ENCODE assay signal across 10 mouse cellular contexts in the genomic region with DNA sequence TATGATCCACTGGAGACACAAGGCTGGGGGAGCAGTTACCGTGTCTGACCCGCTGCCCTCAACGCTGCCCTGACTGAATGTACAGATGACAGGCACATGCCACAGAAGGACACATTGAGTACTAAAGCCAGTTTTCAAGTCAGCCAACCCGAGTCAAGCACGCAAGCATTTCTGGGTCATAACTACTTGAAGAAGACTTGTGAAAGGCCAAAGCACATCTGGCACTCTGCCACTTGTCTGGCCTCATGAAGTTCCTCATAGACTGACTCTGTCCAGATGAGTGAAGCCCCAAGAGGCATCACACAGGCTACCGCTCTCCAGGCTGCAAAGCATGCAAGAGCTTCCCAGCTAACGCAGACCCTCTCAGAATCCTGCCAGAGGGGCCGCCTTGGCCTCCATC. TPM values are rescaled to one million over a fixed set of nuclear protein-coding genes. Genes with fewer than 3 reads are reported as not detected.
DNase-seq lines count a peak whose midpoint lies in the region; ATAC-seq and TF ChIP-seq lines count a peak whose summit lies in the region.
"Had no signal": no experiment of that assay in that cellular context is flagged by ENCODE, and none has a peak within 500 bp of the region (broad histone marks: within the 10 kb centered on the region; RNA-seq: fewer than 3 reads in every experiment).

No protein-coding gene starts in this region.

- ATAC-seq in stomach, postnatal 0 days (ENCODE audit: low FRiP score, low TSS enrichment) = no peak
- no peak for ATAC-seq in erythroid progenitor cell, adult 5-6 weeks (replicated peaks; ENCODE audit: low FRiP score, poor library complexity, severe bottlenecking)

- no peak overlapping the region for H3K9ac ChIP-seq in stomach, postnatal 0 days (ENCODE audit: low read length)
- H3K9ac ChIP-seq: midbrain, embryonic 12.5 days had no signal

- 78% methylated on average over 8 of the region's 8 CpGs for WGBS in stomach, postnatal 0 days

- no peak overlapping the region for H3K4me3 ChIP-seq in stomach, postnatal 0 days (ENCODE audit: low read depth, low read length)
- H3K4me3 ChIP-seq: midbrain, embryonic 12.5 days had no signal

- no peaks in the 10 kb centered on the region for H3K4me1 ChIP-seq in stomach, postnatal 0 days (replicated peaks; ENCODE audit: control insufficient read depth, insufficient read depth)
- H3K4me1 ChIP-seq: midbrain, embryonic 12.5 days had no signal

- no peaks in the 10 kb centered on the region for H3K27me3 ChIP-seq in stomach, postnatal 0 days (ENCODE audit: control insufficient read depth, insufficient read depth, low read length)
- H3K27me3 ChIP-seq: midbrain, embryonic 12.5 days had no signal

- DNase-seq in adrenal gland, adult (ENCODE audit: inconsistent age in 2 of 2, low spot score in 1 of 2) = peak; percentile 41 to 70
- no peak for DNase-seq in adrenal gland, postnatal 4 days (ENCODE audit: low spot score in 2 of 2)
- DNase-seq in urinary bladder, postnatal 14 days (ENCODE audit: low spot score) = peak; percentile 41
- DNase-seq in urinary bladder, adult 18-20 months (ENCODE audit: low spot score in 2 of 2) = no peak
- DNase-seq in layer of hippocampus, postnatal 14 days (ENCODE audit: low spot score in 2 of 2) = peak; percentile 13 to 17
- DNase-seq in stomach, postnatal 0 days (ENCODE audit: low spot score) = peak; percentile 18
- no peak for DNase-seq in cerebellum, adult 8-10 months

- TF ChIP-seq EP300 in stomach, postnatal 0 days (optimal IDR thresholded peaks at IDR 0.05) = no peak

- H3K36me3 ChIP-seq in stomach, postnatal 0 days (ENCODE audit: control insufficient read depth, insufficient read depth, low read length) = peaks cover 4% of the 10 kb centered on the region; the same call in 1 of the 2 replicates

- H3K27ac ChIP-seq in stomach, postnatal 0 days (replicated peaks) = no peak overlapping the region
- H3K27ac ChIP-seq: midbrain, embryonic 12.5 days had no signal

- H3K4me2 ChIP-seq in stomach, postnatal 0 days (replicated peaks; ENCODE audit: low read depth) = no peak overlapping the region
- H3K4me2 ChIP-seq: midbrain, embryonic 12.5 days had no signal

- no peaks in the 10 kb centered on the region for H3K9me3 ChIP-seq in stomach, postnatal 0 days (ENCODE audit: control insufficient read depth, low read length)
- H3K9me3 ChIP-seq: midbrain, embryonic 12.5 days had no signal

- TF ChIP-seq CTCF in stomach, postnatal 0 days (IDR thresholded peaks at IDR 0.05; ENCODE audit: low read depth) = no peak

RNA-seq across cellular contexts. Expression of a gene that starts 31.8 kb away (rescaled TPM):
- total RNA-seq in adrenal gland, postnatal 4 days (2021) = under 1 TPM; 0.42 to 0.56 TPM
- under 1 TPM; 0.76 to 0.88 TPM for total RNA-seq in layer of hippocampus, postnatal 14 days (2021)
- 1.8 and 2.0 TPM in 2 replicates for polyA plus RNA-seq in stomach, postnatal 0 days (2015; fragmentation: Nextera tagmentation; extraction: Ambion mirVana)
- total RNA-seq in erythroid progenitor cell, adult 5-6 weeks (2015; ENCODE audit: low replicate concordance) = 2.5 and 4.3 TPM in 2 replicates
- 1.2 and 1.5 TPM in 2 replicates for total RNA-seq in erythroid progenitor cell, adult 5-6 weeks (2017; ENCODE audit: low replicate concordance)

RNA-seq across cellular contexts. Expression of a gene that starts 37.7 kb away (rescaled TPM):
- total RNA-seq in adrenal gland, postnatal 4 days (2021) = not detected
- total RNA-seq in layer of hippocampus, postnatal 14 days (2021) = not detected
- not detected in 2 replicates for polyA plus RNA-seq in stomach, postnatal 0 days (2015; fragmentation: Nextera tagmentation; extraction: Ambion mirVana)
- total RNA-seq in erythroid progenitor cell, adult 5-6 weeks (2015; ENCODE audit: low replicate concordance) = not detected in 2 replicates
- not detected in 2 replicates for total RNA-seq in erythroid progenitor cell, adult 5-6 weeks (2017; ENCODE audit: low replicate concordance)
- polyA plus RNA-seq: heart, embryonic 14.5 days; midbrain, embryonic 12.5 days had no signal

Comparison
In these comparisons a context has a peak if more than half of its experiments do, and no peak if none do; other contexts are left out.
1. DNase-seq: peak in adrenal gland, adult (2 of 2), urinary bladder, postnatal 14 days (single experiment), layer of hippocampus, postnatal 14 days (2 of 2) and stomach, postnatal 0 days (single experiment); none in adrenal gland, postnatal 4 days (0 of 2), urinary bladder, adult 18-20 months (0 of 2) and cerebellum, adult 8-10 months (single experiment).